Mouse (Mus musculus) spleen, adult 2 months (tissue): ENCODE data around the gene Fam189a2. TPM values are rescaled to one million over a fixed set of nuclear protein-coding genes. Genes with fewer than 3 reads are reported as not detected.
A peak's percentile ranks its signal among the peaks of the same experiment; 100 is the strongest.

ENCODE experiments used
- DNase-seq, 2 experiments: peaks; one replicate each; pipeline versions ENCODE4 v3.0.0 to v3.0.0-alpha.2; 2012 to 2021; ENCODE audit warnings: low spot score in 2 of 2, low read depth in 1 of 2
- H3K27ac ChIP-seq: fragments of 200-500 bp; 2 replicates; pipeline ENCODE4 v1.5.1; 2012; ENCODE audit warnings: low read length, inconsistent platforms; ENCODE audit not compliant: insufficient read depth
- H3K27me3 ChIP-seq: fragments of 200-500 bp; 2 replicates; pipeline ENCODE4 v1.6.1; 2012; ENCODE audit warnings: mild to moderate bottlenecking, moderate library complexity, low read length, inconsistent platforms; ENCODE audit not compliant: control insufficient read depth, insufficient read depth
- H3K36me3 ChIP-seq: fragments of 200-500 bp; 2 replicates; pipeline ENCODE4 v1.6.1; 2012; ENCODE audit warnings: mild to moderate bottlenecking, low read length, inconsistent platforms; ENCODE audit not compliant: control insufficient read depth, insufficient read depth
- H3K4me1 ChIP-seq: fragments of 200-500 bp; 2 replicates; pipeline ENCODE4 v1.6.1; 2011; ENCODE audit warnings: inconsistent platforms; ENCODE audit not compliant: control insufficient read depth, insufficient read depth, insufficient read length
- H3K4me3 ChIP-seq: fragments of 200-500 bp; 2 replicates; pipeline ENCODE4 v1.5.1; 2011; ENCODE audit warnings: mild to moderate bottlenecking, inconsistent platforms; ENCODE audit not compliant: insufficient read depth, insufficient read length; ENCODE audit errors: extremely low read depth
- CTCF ChIP-seq: fragments of 200-500 bp; IDR thresholded peaks from 2 replicates; pipeline ENCODE4 v1.5.1; 2011; ENCODE audit warnings: mild to moderate bottlenecking, inconsistent platforms; ENCODE audit not compliant: insufficient read depth, insufficient read length, insufficient replicate concordance; ENCODE audit errors: extremely low read depth
- POLR2A ChIP-seq: fragments of 200-500 bp; IDR thresholded peaks from 2 replicates; pipeline ENCODE4 v1.6.1; 2011; ENCODE audit warnings: low read depth, low read length, inconsistent platforms
- WGBS: fragments of 180-500 bp; shearing (Covaris S2); methylation state at CpG from one replicate; pipeline ENCODE4 v1.1.7; 2018; 5-methylcytosine and 5-hydroxymethylcytosine counted together
- polyA plus RNA-seq: library from polyadenylated mRNA; depleted of rRNA; stranded (reverse); fragments of >200 nt; gene quantifications from 2 replicates; pipeline ENCODE4 v1.2.3, GENCODE M21; 2012; rRNA removed

Fam189a2 gene
- polyA plus RNA-seq = 1.8 and 2.5 TPM in 2 replicates

GRCm38 (mm10) chr19:24030871-24031556, at the start of gene Fam189a2:
Gene Fam189a2, minus strand, starts transcription at chr19:24031019.
- peak within 1 kb of the TSS; percentile 24; the same call in 1 of the 2 replicates for H3K4me3 ChIP-seq
- no peak for DNase-seq
- no peaks in the 10 kb centered on the region for H3K4me1 ChIP-seq
- peaks cover 17% of the 10 kb centered on the region for H3K27me3 ChIP-seq
- H3K36me3 ChIP-seq = no peaks in the 10 kb centered on the region
- TF ChIP-seq CTCF (no peak), POLR2A (no peak)
- H3K27ac ChIP-seq = no peak within 1 kb of the TSS
- WGBS = 3% methylated on average over 65 of the region's 65 CpGs

DNA sequence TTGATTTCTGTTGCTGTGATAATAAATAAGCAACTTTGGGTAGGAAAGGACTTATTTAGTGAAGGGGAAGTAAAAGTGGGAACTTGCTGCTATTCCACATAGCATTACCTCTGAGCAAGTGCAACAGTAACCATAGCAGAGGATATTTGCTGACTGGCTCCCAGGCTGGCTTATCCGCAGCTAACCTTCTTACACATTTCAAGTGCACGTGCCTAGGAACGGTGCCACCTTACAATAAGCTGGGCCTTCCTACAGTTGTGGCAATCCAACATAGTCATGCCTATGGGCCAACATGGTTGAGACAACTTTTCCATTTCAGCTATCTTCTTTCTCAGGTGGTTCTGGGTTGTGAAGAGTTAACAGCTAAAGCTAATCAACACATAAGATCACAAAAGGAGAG, 46.8 kb upstream of the Fam189a2 start:
- WGBS = 75% methylated on average over 3 of the region's 3 CpGs
- Histone ChIP-seq H3K4me1 (no peaks in the 10 kb centered on the region), H3K36me3 (no peaks in the 10 kb centered on the region), H3K27me3 (no peaks in the 10 kb centered on the region), H3K27ac (no peak overlapping the region), H3K4me3 (no peak overlapping the region)
- TF ChIP-seq CTCF (no peak), POLR2A (no peak)
- no peak for DNase-seq

DNA sequence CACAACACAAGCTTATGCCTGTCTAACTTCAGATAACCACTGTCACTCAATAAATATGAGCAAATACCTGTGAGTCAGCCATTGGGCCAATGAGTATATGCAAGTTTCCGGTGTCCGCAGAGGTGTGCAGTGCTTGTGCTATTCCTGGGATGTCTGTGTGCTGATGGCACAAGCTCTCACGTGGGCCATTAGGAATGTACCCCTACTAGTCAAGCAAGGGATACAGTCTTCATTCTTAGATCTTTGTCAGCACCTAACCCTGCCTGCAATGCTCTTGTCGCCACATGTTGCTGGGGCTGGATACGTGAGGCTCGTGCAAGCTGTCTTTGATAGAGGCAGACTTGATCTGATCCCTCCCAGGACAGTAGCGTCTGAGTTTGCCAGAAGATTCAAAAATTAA, 45.7 kb upstream of the Fam189a2 start:
- H3K27ac ChIP-seq = no peak overlapping the region
- H3K4me1 ChIP-seq = no peaks in the 10 kb centered on the region
- no peaks in the 10 kb centered on the region for H3K27me3 ChIP-seq
- H3K36me3 ChIP-seq = no peaks in the 10 kb centered on the region
- no peak overlapping the region for H3K4me3 ChIP-seq
- TF ChIP-seq CTCF = no peak
- TF ChIP-seq POLR2A = no peak
- no peak for DNase-seq
- 92% methylated on average over 7 of the region's 7 CpGs for WGBS

GRCm38 (mm10) chr19:24075927-24076326, 45.1 kb upstream of the Fam189a2 start:
- Histone ChIP-seq H3K27ac (no peak overlapping the region), H3K4me1 (no peaks in the 10 kb centered on the region), H3K36me3 (no peaks in the 10 kb centered on the region), H3K27me3 (no peaks in the 10 kb centered on the region), H3K4me3 (no peak overlapping the region)
- WGBS = 83% methylated on average over 8 of the region's 8 CpGs
- no peak for DNase-seq
- TF ChIP-seq POLR2A = no peak
- no peak for TF ChIP-seq CTCF

DNA sequence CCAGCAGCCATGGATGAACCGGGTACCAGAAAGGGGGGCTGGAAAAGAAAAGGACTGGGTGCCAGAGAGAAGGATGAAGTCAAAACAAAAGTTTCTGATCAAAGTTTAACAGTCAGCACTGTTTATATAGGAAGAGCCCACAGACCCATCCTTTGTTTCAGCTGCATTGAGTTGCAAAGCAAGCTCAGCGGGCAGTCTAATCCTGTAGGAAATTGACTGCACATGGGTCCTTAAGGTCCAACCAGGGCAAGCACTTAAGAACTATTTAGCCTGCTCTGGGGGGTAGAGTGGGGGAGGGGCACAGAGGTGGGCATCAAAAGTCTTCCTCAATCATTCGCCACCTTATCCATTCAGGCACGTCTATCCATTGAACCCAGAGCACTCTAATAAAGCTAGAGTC, 42.3 kb upstream of the Fam189a2 start:
- no peaks in the 10 kb centered on the region for H3K27me3 ChIP-seq
- no peak for DNase-seq
- H3K4me1 ChIP-seq = no peaks in the 10 kb centered on the region
- WGBS = 87% methylated on average over 4 of the region's 4 CpGs
- no peak overlapping the region for H3K4me3 ChIP-seq
- H3K36me3 ChIP-seq = no peaks in the 10 kb centered on the region
- TF ChIP-seq POLR2A (no peak), CTCF (no peak)
- H3K27ac ChIP-seq = no peak overlapping the region

DNA sequence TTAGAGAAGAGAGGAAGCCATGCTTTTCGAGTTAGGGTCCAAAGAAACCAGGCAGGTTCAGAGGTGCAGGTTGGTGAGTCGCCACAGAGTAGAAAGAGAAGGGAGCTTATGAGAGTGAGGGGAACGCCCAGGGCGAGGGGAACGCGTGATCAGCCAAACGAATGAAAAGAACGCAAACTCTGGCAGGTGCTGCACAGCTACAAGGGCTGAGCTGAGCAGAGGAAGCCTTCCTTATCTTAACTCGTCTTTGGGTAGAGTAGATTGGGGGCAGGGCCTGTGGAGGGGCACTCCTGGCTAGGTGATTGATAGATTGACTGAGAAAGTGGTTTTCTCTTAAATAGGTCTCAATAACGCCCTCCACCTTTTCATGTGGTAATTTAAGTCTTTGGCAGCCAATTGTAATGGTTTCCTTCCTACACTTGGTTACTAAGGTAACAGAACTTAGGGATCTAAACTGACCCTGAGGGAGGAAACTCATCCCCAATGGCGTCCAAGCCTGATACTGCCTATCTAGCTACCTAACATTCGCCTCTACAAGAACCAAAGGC, 33.6 kb upstream of the Fam189a2 start:
- no peaks in the 10 kb centered on the region for H3K27me3 ChIP-seq
- no peak for DNase-seq
- WGBS = 68% methylated on average over 12 of the region's 12 CpGs
- no peak overlapping the region for H3K27ac ChIP-seq
- no peak overlapping the region for H3K4me3 ChIP-seq
- no peaks in the 10 kb centered on the region for H3K36me3 ChIP-seq
- H3K4me1 ChIP-seq = no peaks in the 10 kb centered on the region
- TF ChIP-seq CTCF = no peak

- WGBS = 81% methylated on average over 4 of the region's 4 CpGs
- H3K4me1 ChIP-seq = no peaks in the 10 kb centered on the region
- no peak for TF ChIP-seq CTCF
- H3K4me3 ChIP-seq = no peak overlapping the region
- no peaks in the 10 kb centered on the region for H3K36me3 ChIP-seq
- DNase-seq = no peak
- no peaks in the 10 kb centered on the region for H3K27me3 ChIP-seq
- no peak overlapping the region for H3K27ac ChIP-seq
These were observed 32.8 kb upstream of the Fam189a2 start for GRCm38 (mm10) chr19:24063585-24063984.
